ENCODE assay signal across 8 mouse cellular contexts in the genomic region with DNA sequence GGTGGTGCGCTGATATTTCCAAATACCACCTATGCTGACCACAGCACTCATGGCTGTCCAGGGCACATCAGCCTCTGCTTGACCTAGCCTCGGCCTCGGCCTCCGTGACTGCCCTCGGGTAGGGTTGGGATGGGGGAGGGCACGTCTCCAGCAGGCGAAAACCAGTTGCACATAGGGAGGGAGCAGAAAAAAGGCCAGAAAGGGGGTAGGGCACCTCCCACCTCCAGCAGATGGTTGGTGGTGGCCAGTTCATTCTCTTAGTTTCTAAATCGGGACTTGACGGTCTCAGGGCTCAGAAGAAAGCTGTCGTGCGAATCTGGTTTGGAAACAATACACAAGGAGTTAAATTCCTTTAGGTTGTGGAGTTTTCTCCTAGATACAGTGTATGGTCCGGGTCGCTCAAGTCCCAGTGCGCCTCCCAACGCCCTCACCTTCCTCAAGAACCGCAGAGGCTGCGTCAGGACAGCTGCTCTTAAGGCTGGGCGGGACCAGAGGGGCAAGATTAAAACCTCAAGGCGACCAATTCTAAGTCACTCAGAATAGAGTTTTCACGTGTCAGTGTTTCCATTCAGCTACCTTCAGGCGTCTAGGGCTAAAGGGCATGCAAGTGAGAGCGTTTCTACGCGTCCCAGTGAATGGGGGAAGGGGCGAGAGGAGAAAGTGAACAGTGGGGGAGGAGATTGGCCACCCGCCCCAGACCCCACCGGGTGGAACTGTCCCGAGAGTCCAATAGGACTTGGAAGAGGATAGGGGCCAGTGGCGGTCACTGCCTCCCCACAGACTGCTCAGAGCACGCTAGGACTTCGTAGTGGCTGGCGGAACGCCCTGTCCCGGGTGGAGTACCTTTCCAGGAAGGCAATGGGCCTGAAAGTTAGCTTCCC. TPM values are rescaled to one million over a fixed set of nuclear protein-coding genes. Genes with fewer than 3 reads are reported as not detected.
DNase-seq lines count a peak whose midpoint lies in the region; ATAC-seq lines count a peak whose summit lies in the region.

No protein-coding gene starts in this region.

- H3K27me3 ChIP-seq in megakaryocyte, embryonic 14.5 days (replicated peaks), result peaks cover 83% of the 10 kb centered on the region
- H3K27me3 ChIP-seq in neural tube, embryonic 14.5 days (ENCODE audit: control insufficient read depth, insufficient read depth, low read length), result no peaks in the 10 kb centered on the region; the same call in 1 of the 2 replicates

- peak overlapping the region; percentile 39 for H3K9ac ChIP-seq in neural tube, embryonic 14.5 days (replicated peaks; ENCODE audit: low read depth, low read length)

- peaks cover 9% of the 10 kb centered on the region; the same call in 1 of the 2 replicates for H3K9me3 ChIP-seq in megakaryocyte, embryonic 14.5 days
- H3K9me3 ChIP-seq in neural tube, embryonic 14.5 days (ENCODE audit: control insufficient read depth, low read length), result no peaks in the 10 kb centered on the region

- peak overlapping the region; percentile 87 for H3K4me2 ChIP-seq in neural tube, embryonic 14.5 days (ENCODE audit: low read depth, low read length)

- peak overlapping the region; percentile 82 for H3K4me3 ChIP-seq in megakaryocyte, embryonic 14.5 days (replicated peaks)
- H3K4me3 ChIP-seq in neural tube, embryonic 14.5 days (ENCODE audit: low read depth, low read length), result peak overlapping the region; percentile 45

- ATAC-seq in megakaryocyte, adult 5-6 weeks (ENCODE audit: poor library complexity, severe bottlenecking), result no peak
- ATAC-seq in neural tube, embryonic 14.5 days (ENCODE audit: low read depth), result peak; percentile 82

- peaks cover 23% of the 10 kb centered on the region for H3K4me1 ChIP-seq in megakaryocyte, embryonic 14.5 days
- H3K4me1 ChIP-seq in neural tube, embryonic 14.5 days (ENCODE audit: control insufficient read depth, insufficient read depth, low read length), result peaks cover 14% of the 10 kb centered on the region

- WGBS in neural tube, embryonic 14.5 days, result under 1% methylated on average over 34 of the region's 34 CpGs

- peak overlapping the region; percentile 48 for H3K27ac ChIP-seq in neural tube, embryonic 14.5 days (ENCODE audit: low read depth, low read length)

- no peaks in the 10 kb centered on the region for H3K36me3 ChIP-seq in megakaryocyte, embryonic 14.5 days (replicated peaks; ENCODE audit: low read length)
- H3K36me3 ChIP-seq in neural tube, embryonic 14.5 days (ENCODE audit: control insufficient read depth, insufficient read depth, low read length), result no peaks in the 10 kb centered on the region

- intact Hi-C loops in left cerebral cortex, postnatal 4 days (cut with DNase I), result loop anchor here (5.0 to 10.0 kb wide), 3 partner anchors 1017 to 1747 kb away; no protein-coding TSS in a partner anchor

- peak; percentile 22 to 25 for DNase-seq in cerebellum, adult 18-20 months
- DNase-seq in cerebellum, adult 9-10 months, result no peak
- DNase-seq in left cerebral cortex, postnatal 4 days, result peak; percentile 66
- DNase-seq in lung, postnatal 10 days, result no peak
- DNase-seq in ovary, postnatal 10 days (ENCODE audit: low spot score), result no peak

RNA-seq across cellular contexts. Expression of gene Pou3f2, which starts 9.3 kb away (rescaled TPM):
- not detected in 2 replicates for polyA plus RNA-seq in megakaryocyte, embryonic 14.5 days (2012; ENCODE audit: insufficient read depth, low replicate concordance)
- not detected in 2 replicates for total RNA-seq in megakaryocyte, adult 5-6 weeks (2015)
- not detected in 2 replicates for total RNA-seq in megakaryocyte, adult 5-6 weeks (2017)
- 10 to 100 TPM; 50.0 to 68.6 TPM for total RNA-seq in left cerebral cortex, postnatal 4 days (2021)
- polyA plus RNA-seq in neural tube, embryonic 14.5 days (2014; fragmentation: Nextera tagmentation; extraction: Ambion mirVana), result 18.3 and 21.4 TPM in 2 replicates

Comparison
In these comparisons a context has a peak if more than half of its experiments do, and no peak if none do; other contexts are left out.
1. DNase-seq: peak in cerebellum, adult 18-20 months (2 of 2) and left cerebral cortex, postnatal 4 days (single experiment); none in cerebellum, adult 9-10 months (single experiment), lung, postnatal 10 days (single experiment) and ovary, postnatal 10 days (single experiment).
2. RNA of gene Pou3f2, which starts 9.3 kb away (total RNA-seq): 50.0 to 68.6 TPM in left cerebral cortex, postnatal 4 days; not detected in megakaryocyte, adult 5-6 weeks; every median in the first group is over 10 times any median in the second.